Mouse (Mus musculus) telencephalon, adult 2 months (tissue): ENCODE data around the gene Zfp68.
"Not testable (repeated sequence)": the region's sequence is repeated elsewhere in the genome, so short reads cannot be mapped to it uniquely, and the experiment has no call there.

Experiments
- DNase-seq: peaks from one replicate; pipeline ENCODE4 v3.0.0-alpha.2; 2011; ENCODE audit warnings: low read depth, low spot score

The Zfp68 gene

DNA sequence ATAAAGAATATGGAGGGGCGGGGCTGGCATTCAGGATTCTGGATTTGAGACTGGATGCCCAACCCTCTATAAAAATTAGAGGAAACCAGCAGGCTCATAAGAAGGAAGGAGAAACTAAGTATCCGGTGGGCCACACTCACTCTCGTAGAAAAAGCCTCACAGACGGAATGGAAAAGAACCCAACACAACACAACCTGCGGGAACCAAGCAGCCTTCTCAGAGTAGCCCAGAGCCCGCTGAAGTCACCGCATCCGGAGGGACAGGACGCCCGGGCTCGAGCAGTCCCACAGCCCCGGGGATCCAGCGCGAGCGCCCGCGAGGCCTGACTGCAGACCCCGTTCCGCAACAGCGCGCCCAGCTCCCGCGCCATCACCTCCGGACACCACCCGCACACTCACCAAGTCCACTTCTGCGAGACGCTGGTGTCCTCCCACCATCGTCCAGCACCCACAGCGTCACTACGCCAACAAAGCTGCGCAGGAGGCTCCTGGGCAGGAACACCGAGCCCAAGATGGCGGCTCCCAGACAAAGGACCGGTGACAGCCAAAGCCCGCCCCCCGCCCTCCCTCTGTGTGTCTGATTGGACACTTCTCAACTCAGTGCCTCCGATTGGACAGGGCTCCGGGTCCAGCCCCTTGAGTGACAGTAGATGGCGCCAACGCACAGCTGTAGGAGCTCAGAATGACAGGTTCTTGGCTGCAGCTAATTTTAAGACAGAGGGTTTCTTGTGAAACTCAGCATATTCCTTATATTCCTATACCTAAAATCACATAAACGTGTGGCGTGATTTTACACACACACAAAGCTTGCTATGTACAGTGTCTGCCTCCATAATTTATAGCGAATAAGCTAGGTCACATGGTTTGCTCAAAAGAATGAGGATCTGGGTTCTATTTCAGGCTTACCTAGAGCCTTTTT, at the start of gene Zfp68:
Gene Zfp68 (minus strand): TSS at position 551 of the 918 bp plus-strand sequence.
- peak; percentile 98 for DNase-seq

DNA sequence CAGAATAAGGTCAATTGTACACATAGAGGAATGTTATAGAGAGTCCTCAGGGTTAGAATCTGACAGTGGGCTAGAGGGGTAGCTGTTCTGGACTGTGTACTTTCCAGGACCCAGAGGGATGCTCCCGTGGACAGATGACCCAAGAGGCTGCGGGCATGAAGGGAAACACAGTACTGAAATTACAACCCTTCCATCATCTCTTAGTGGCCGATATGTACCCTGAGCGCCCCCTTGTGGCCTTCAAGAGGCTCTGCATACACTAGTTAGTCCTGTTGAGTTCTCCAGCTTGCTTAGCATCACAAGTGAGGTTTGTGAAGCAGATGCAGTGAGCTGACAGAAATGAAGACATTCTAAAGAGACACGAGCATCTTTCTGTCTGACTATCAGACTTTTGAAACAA, 39.4 kb upstream of the Zfp68 start:
- peak; percentile 60 for DNase-seq

DNA sequence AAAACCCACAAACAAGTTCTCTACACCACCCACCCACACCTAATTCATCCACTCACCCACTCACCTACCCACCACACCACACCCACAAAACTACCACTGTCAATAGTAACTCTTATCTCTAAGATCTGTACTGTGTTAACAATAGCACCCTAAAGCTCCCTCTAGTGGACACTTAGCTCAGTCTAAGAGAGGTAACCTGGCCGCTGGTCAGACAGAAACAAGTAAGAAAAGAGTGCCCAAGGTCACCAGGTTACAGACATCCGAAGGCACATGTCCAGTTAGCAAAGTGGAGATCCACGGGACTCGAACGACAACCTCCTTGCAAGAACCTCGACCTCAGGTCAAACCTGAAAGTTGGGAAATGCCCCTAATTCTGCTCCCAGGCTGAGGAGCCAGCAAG, 38.3 kb upstream of the Zfp68 start:
- peak; percentile 48 for DNase-seq

DNA sequence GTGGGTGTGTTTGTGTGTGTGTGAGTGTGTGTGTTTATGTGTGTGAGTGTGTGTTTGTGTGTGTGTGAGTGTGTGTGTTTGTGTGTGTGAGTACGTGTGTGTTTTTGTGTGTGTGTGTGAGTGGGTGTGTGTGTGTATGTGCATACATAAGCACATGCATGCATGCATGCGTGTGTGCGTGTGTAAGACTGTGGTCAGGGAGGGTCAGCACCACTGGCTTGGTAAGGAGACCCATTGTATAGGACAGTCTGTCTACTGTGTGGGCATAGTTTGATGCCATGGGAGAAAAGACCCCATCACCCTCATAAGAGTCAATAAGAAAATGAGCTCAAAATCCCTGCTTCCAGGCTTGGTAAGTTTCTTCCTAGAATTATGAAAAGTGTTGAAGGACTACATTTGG, 37.8 kb upstream of the Zfp68 start:
- DNase-seq: no peak

DNA sequence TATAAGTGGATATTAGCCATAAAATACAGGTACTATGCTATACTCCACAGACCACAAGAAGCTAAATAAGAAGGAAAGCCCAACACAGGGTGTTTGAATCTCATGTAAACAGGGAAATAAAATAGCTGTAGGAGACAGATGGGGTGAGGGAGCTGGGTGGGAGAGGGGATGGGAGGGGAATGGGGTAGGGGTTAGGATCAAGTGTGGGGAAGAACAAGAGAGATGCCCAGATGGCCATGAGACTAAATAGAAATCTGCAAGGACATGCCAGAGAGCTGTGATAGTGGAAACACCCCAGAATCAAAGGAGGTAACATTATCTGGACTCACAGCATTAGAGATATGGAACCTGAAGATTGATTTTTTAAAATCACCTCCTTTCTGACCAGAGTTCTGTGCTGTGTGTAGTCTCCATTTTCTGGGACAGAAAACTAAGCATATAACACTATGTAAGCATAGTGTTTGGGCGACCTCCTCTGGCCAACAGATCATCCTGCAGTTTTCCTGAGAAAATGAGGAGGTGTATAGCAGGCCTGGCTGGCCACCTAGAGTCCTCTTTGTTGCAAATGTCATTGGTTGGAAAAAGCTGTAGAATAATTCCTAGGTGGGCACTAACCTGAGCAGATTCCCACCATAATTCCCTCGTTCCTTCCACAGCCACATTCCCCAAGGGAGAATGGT, 37.1 kb upstream of the Zfp68 start:
- DNase-seq: peak; percentile 32

DNA sequence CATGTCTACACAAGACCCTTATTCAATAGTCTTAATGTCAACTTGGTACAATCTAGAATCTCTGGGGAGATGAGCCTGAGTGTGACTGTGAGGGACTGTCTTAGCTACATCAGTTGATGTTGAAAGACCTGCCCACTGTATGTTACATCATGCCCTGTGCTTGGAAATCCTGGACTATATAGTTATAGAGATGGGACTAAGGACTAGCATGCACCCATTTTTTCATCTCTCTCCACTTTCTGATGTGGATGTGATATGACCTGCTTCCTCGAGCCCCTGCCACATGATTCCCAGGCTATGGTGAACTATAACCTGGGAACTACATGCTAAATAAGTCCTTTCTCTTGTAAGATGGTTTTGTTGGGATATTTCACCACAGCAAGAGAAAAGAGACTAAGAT, 33.4 kb upstream of the Zfp68 start:
- no peak for DNase-seq

DNA sequence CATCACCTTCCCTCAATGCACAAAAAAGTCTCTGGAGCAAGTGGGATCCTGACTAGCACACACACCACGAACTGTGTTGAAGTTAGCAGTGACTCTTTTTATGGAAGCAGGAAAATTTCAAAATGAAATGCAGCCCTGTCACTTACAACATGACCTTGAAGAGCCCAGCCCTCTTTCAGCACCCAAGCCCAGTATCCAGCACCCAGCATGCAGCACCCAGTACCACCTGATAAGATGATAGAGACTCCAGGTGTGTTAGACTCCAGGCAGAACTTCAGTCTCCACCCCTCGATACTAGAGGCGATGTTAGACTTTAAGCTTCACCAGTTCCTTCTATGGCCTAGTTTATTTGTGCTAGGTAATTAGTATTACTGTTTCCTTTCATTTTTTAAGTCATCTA, 22.2 kb upstream of the Zfp68 start:
- no peak for DNase-seq

DNA sequence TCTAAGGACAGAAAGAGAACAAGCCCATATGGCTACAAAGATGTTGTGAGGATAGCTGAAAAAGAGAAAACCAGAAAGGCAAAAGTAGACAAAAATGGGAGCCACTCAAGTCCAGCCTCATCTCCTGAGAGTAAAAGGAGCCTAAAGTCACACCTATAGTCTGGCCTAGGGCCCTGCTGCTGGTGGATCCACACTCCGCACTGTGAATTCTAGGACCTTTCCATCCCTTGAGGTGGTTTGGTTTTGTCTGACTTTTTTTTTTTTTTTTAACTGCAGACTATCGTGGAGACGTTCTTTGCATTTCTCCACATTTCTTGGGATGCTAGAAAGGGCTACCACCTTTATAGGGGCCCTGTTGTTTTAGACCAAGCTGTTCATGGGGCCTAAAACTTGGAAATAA, 21.5 kb upstream of the Zfp68 start:
- DNase-seq: no peak

DNA sequence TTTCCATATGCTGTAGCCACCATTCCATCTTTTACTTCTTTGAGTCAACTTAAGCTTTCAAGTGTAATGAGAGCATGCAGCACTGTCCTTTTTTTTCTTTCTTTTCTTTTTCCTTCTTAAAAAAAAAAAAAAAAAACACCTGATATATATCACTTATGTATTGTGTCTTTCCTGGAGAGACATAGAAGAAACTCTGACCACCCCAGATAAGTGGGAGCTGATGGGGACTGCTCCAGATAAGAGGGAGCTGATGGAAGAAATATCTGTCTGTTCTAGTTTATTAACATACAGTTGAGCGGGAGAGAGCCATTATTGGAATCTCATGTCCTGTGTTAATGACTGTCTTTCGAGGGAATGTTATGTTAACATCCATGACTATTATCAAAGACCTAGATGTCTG, 16.9 kb upstream of the Zfp68 start:
- no peak for DNase-seq

DNA sequence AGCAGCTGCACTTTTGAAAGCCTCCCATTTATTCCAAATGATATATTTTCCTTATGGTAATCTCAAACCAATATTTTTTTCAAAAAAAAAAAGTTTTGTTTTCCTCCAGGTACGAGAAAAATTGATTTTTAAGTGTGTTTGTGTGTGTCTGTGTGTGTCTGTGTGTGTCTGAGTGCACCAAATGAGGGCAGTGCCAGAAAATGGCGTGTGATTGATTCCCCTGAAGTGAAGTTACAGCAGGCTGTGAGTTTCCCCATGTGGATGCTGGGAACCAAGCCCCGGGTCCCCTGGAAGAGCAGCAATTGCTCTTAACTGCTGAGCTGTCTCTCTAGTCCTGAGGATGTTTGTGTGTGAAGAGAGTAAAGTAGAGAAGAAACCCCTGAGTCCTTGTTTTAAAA, 3.9 kb upstream of the Zfp68 start:
- DNase-seq: no peak

DNA sequence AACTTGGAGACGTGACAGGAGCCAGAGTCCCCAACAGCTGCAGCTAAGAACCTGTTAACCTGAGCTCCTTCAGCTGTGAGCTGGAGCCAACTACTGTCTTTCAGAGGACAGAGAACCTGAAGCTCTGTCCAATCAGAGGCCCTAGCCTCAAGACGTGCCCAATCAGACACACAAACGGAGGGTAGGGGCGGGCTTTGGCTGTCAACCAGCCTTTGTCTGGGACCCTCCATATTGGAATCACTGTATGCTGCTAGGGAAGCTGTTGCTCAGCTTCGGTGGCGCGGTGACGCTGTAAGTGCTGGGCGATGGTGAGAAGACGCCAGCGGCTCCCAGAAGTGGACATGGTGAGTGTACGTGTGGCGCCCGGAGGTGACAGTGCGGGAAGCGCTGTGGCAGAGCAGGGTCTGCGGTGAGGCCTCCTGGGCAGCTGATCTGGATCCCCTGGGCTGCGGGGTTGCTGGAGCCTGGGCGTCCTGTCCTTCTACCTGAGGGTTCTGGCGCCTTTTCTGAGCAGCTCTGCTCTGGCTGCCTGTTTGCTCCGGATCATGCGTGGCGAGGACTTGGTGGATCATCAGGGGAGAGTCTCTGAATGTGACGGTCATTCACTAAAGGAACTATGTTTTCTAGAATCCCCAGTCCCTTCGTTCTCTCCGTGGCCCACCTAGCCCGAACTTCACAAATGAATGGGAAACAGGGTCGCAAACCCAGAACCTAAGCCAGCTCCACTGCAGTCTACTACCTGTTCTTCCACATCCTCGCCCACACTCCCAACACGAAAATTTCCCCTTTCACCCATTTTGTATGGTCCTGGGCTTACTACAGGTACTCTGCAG, 3.3 kb upstream of the Zfp68 start, which contains the start of gene A430033K04Rik:
Gene A430033K04Rik (plus strand): TSS at position 215 of the 833 bp plus-strand sequence.
- peak; percentile 94 for DNase-seq

DNA sequence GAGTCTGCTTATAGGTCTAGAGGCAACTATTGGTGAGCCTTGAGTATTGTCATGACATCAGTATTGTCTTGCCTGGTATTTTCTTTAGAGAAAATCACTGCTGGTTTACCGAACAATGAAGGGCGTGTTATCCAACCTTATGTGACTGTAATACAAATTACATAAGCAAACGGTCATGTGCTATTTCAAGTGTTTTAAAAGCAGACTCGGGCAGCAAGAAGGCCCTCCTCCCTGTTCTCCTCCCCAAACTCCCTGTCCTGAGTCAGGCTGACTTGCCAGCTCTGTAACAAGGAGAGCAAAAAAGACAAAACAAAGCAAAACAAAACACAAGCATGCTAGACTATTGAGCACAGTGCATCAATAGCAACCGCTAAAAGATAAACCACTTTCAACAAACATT, 1.3 kb upstream of the Zfp68 start:
- no peak for DNase-seq

DNA sequence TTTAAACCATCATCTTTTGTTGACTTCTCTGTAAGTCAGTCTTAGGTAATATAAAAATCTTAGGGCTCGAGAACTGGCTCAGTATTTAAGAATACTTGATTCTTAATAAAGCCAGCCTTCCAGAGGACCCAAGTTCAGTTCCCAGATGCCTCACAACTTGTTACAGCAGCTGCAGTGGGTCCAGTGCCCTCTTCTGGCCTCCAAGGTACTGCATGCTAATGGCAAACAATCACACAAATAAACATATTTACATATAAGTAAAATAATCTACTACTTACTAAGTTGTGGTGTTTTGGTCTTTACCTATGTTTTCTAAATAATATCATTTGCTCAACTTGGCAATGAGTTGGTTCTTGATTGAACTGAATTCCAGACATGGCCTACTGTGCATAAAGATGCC, 1.2 kb downstream of the Zfp68 start:
- DNase-seq: no peak

DNA sequence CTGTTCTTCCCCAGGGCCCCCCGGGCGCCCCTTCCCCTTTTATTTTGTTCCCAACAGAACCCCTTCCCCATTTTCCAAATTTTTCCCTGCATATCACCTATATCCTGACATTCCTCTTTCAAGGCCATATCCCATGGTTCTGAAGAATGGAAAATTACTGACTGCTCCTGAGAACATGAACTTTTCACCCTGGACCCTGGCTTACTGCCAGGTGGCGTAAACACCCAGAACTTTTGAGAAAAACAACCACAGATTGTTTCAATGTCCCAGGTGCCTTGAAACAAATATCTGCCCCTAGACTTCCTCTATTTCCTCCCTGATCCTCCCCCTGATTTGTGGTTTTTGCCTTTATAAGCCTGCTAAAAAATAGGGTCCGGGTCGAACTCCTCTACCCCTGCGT, 32.2 kb downstream of the Zfp68 start:
- DNase-seq: no peak

DNA sequence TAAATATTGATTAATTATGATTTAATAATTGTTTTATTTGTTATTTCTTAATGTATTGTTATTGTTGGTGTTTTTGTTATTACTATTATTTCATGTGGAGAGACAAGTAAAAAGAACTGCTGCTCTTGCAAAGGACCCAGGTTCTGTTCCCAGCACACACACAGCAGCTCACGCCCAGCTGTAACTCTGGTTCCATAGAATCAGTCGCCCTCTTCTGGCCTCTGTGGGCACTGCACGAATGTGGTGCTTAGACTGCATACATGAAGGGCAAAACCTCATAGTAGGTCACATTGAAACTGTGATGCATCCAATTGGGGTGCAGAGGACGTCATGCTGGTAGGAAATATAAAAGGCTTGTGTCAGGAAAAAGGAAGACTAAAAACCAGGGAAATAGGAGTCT, 47.9 kb downstream of the Zfp68 start:
- no peak for DNase-seq

DNA sequence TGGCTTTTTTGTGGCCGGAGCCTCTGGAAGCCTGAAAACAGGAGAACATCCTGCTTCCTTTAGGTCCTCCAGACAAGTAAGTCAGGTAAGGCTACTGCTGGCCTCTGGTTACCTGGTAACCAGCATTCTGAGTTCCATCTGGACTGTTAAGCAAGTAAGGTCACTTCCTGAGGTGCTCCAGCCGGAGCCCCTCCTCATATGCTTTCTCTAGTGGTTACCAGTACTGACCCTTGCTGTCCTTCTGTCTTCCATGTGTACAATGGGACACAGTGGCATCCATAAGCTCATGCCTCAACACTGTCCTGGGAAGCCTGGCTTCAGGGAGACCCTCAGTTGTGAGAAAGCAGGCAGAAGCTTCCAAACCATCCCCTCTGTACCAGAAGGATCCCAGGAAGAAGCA, 54.9 kb downstream of the Zfp68 start, which contains the start of gene 1700123K08Rik:
Gene 1700123K08Rik (minus strand): TSS at position 101 of the 400 bp plus-strand sequence.
- DNase-seq: not testable (repeated sequence)
